Comparison of ENCODE assay signal across 16 mouse cellular contexts in the genomic region with DNA sequence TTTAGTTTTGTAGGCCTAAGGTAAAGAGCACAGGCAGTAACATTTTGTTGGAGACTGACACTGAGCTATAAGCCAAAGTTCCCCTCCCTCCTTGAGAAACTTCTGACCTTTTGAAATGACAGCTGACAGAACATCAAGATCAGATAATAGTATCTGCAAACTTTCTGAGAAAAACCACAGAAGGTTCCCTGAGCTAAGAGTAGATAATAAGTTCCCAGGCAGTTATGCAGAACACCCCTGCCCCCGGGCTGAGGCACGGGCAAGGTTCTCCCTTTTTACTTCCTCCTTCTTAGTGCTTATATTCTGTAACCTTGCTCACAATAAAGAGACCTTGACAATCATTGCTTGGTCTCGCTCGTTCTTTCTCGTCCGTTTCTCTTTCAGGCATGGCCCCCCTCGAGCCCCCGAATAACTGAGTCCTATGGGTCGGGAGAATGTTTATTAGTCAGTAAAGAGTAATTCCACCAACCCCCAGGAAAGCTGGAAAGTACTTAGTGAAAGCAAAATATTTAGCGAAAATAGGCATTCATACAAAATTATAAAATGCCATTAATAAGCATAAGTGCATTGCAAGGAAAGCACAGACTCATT. TPM values are rescaled to one million over a fixed set of nuclear protein-coding genes. Genes with fewer than 3 reads are reported as not detected.
DNase-seq lines count a peak whose midpoint lies in the region; ATAC-seq lines count a peak whose summit lies in the region.
"Had no signal": no experiment of that assay in that cellular context is flagged by ENCODE, and none has a peak within 500 bp of the region (broad histone marks: within the 10 kb centered on the region; RNA-seq: fewer than 3 reads in every experiment).

No protein-coding gene starts in this region.

- no peak overlapping the region for H3K4me3 ChIP-seq in forebrain, embryonic 15.5 days
- H3K4me3 ChIP-seq: heart, embryonic 10.5 days had no signal

- H3K9ac ChIP-seq in forebrain, embryonic 15.5 days (replicated peaks), result no peak overlapping the region

- H3K27ac ChIP-seq in forebrain, embryonic 15.5 days (replicated peaks), result no peak overlapping the region
- H3K27ac ChIP-seq: heart, embryonic 10.5 days; hindbrain, postnatal 0 days; kidney, postnatal 0 days had no signal

- no peak overlapping the region for H3K4me2 ChIP-seq in forebrain, embryonic 15.5 days (replicated peaks)
- H3K4me2 ChIP-seq: liver, embryonic 11.5 days had no signal

- H3K36me3 ChIP-seq in forebrain, embryonic 15.5 days, result no peaks in the 10 kb centered on the region
- H3K36me3 ChIP-seq: heart, embryonic 10.5 days had no signal

- H3K4me1 ChIP-seq in forebrain, embryonic 15.5 days, result peaks cover 4% of the 10 kb centered on the region; the same call in 1 of the 2 replicates
- H3K4me1 ChIP-seq: heart, embryonic 10.5 days had no signal

- WGBS in forebrain, embryonic 15.5 days, result 86% methylated on average over 10 of the region's 10 CpGs

- H3K27me3 ChIP-seq in forebrain, embryonic 15.5 days, result no peaks in the 10 kb centered on the region

- DNase-seq in lung, adult 18-20 months, result peak; percentile 15 to 20
- no peak for DNase-seq in lung, postnatal 10 days
- DNase-seq in thymus, postnatal 0 days (ENCODE audit: low spot score), result peak; percentile 11
- no peak for DNase-seq in kidney, postnatal 36 days
- DNase-seq: cerebellum, adult 2 months; gastrocnemius, postnatal 14 days had no signal

- no peaks in the 10 kb centered on the region for H3K9me3 ChIP-seq in forebrain, embryonic 15.5 days
- H3K9me3 ChIP-seq: heart, embryonic 10.5 days had no signal

- ATAC-seq in CD4-positive, CD25-positive, alpha-beta regulatory T cell, adult 4 months, result peak; percentile 58
- peak; percentile 53 for ATAC-seq in megakaryocyte, adult 5-6 weeks (ENCODE audit: poor library complexity, severe bottlenecking)
- ATAC-seq in frontal cortex, adult (ENCODE audit: low TSS enrichment), result no peak
- ATAC-seq in forebrain, embryonic 15.5 days (replicated peaks), result no peak
- ATAC-seq: forebrain, embryonic 16.5 days; hindbrain, postnatal 0 days had no signal

RNA-seq across cellular contexts. Expression of a gene that starts 16.2 kb away (rescaled TPM):
- polyA plus RNA-seq in CD4-positive, CD25-positive, alpha-beta regulatory T cell, adult 4 months (2017; shearing (Covaris generic)), result 10 to 100 TPM in 1 of 2 experiments, 1 to 10 TPM in 1; 8.6 to 31.9 TPM
- total RNA-seq in megakaryocyte, adult 5-6 weeks (2015), result 1.7 TPM in 1 of 2 replicates, not detected in the other
- total RNA-seq in megakaryocyte, adult 5-6 weeks (2017), result 1.6 and 2.2 TPM in 2 replicates
- 2.6 and 3.2 TPM in 2 replicates for polyA plus RNA-seq in thymus, postnatal 0 days (2015; fragmentation: Nextera tagmentation; extraction: Ambion mirVana)
- 0.76 and 1.9 TPM in 2 replicates for polyA plus RNA-seq in forebrain, embryonic 15.5 days (2015; fragmentation: Nextera tagmentation; extraction: Ambion mirVana)
- total RNA-seq: hindbrain, postnatal 0 days had no signal
- polyA plus RNA-seq: brain, embryonic 14.5 days; cerebellum, adult 2 months had no signal

RNA-seq across cellular contexts. Expression of a gene that starts 50.0 kb away (rescaled TPM):
- under 1 TPM in 1 of 2 experiments, not detected in 1; 0.32 TPM for polyA plus RNA-seq in CD4-positive, CD25-positive, alpha-beta regulatory T cell, adult 4 months (2017; shearing (Covaris generic))
- total RNA-seq in megakaryocyte, adult 5-6 weeks (2015), result not detected in 2 replicates
- total RNA-seq in megakaryocyte, adult 5-6 weeks (2017), result not detected in 2 replicates
- 0.04 TPM in 1 of 2 replicates, not detected in the other for polyA plus RNA-seq in thymus, postnatal 0 days (2015; fragmentation: Nextera tagmentation; extraction: Ambion mirVana)
- polyA plus RNA-seq in forebrain, embryonic 15.5 days (2015; fragmentation: Nextera tagmentation; extraction: Ambion mirVana), result not detected in 2 replicates
- total RNA-seq: hindbrain, postnatal 0 days had no signal
- polyA plus RNA-seq: forebrain, embryonic 16.5 days; heart, embryonic 10.5 days; kidney, postnatal 0 days; liver, embryonic 11.5 days had no signal

RNA-seq across cellular contexts. Expression of a gene that starts 51.9 kb away (rescaled TPM):
- 10 to 100 TPM; 27.8 to 46.0 TPM for polyA plus RNA-seq in CD4-positive, CD25-positive, alpha-beta regulatory T cell, adult 4 months (2017; shearing (Covaris generic))
- 2.8 and 4.4 TPM in 2 replicates for total RNA-seq in megakaryocyte, adult 5-6 weeks (2015)
- 3.5 and 6.2 TPM in 2 replicates for total RNA-seq in megakaryocyte, adult 5-6 weeks (2017)
- 3.4 TPM in 2 replicates for polyA plus RNA-seq in thymus, postnatal 0 days (2015; fragmentation: Nextera tagmentation; extraction: Ambion mirVana)
- 3.9 and 4.9 TPM in 2 replicates for polyA plus RNA-seq in forebrain, embryonic 15.5 days (2015; fragmentation: Nextera tagmentation; extraction: Ambion mirVana)
- total RNA-seq: hindbrain, postnatal 0 days had no signal

RNA-seq across cellular contexts. Expression of a gene that starts 55.3 kb away (rescaled TPM):
- polyA plus RNA-seq in CD4-positive, CD25-positive, alpha-beta regulatory T cell, adult 4 months (2017; shearing (Covaris generic)), result 10 to 100 TPM in 1 of 2 experiments, 1 to 10 TPM in 1; 4.5 to 11.8 TPM
- 2.7 and 5.6 TPM in 2 replicates for total RNA-seq in megakaryocyte, adult 5-6 weeks (2015)
- total RNA-seq in megakaryocyte, adult 5-6 weeks (2017), result 7.2 and 11.2 TPM in 2 replicates
- polyA plus RNA-seq in thymus, postnatal 0 days (2015; fragmentation: Nextera tagmentation; extraction: Ambion mirVana), result 4.6 TPM in 2 replicates
- 13.6 and 16.5 TPM in 2 replicates for polyA plus RNA-seq in forebrain, embryonic 15.5 days (2015; fragmentation: Nextera tagmentation; extraction: Ambion mirVana)

Comparison
In these comparisons a context has a peak if more than half of its experiments do, and no peak if none do; other contexts are left out.
1. DNase-seq: peak in lung, adult 18-20 months (2 of 2) and thymus, postnatal 0 days (single experiment); none in lung, postnatal 10 days (single experiment) and kidney, postnatal 36 days (0 of 2).
2. ATAC-seq: peak in CD4-positive, CD25-positive, alpha-beta regulatory T cell, adult 4 months (single experiment) and megakaryocyte, adult 5-6 weeks (single experiment); none in frontal cortex, adult (single experiment) and forebrain, embryonic 15.5 days (single experiment).